In genomic region chr10:77267027-77267426, GRCm38 (mm10) we compare ENCODE assay signal across 24 mouse cellular contexts. TPM values are rescaled to one million over a fixed set of nuclear protein-coding genes. Genes with fewer than 3 reads are reported as not detected.
DNase-seq lines count a peak whose midpoint lies in the region; ATAC-seq and TF ChIP-seq lines count a peak whose summit lies in the region.
"Had no signal": no experiment of that assay in that cellular context is flagged by ENCODE, and none has a peak within 500 bp of the region (broad histone marks: within the 10 kb centered on the region; RNA-seq: fewer than 3 reads in every experiment).

No protein-coding gene starts in this region.

- TF ChIP-seq CTCF in bone marrow macrophage, adult 2 months (IDR thresholded peaks at IDR 0.05; ENCODE audit: low read depth, low read length), result no peak

- H3K4me3 ChIP-seq in midbrain, embryonic 11.5 days (ENCODE audit: low read depth, low read length), result no peak overlapping the region
- no peak overlapping the region for H3K4me3 ChIP-seq in midbrain, embryonic 15.5 days
- no peak overlapping the region for H3K4me3 ChIP-seq in bone marrow macrophage, adult 2 months (ENCODE audit: insufficient read depth, low read length)
- no peak overlapping the region for H3K4me3 ChIP-seq in macrophage (ENCODE audit: inconsistent target)
- H3K4me3 ChIP-seq: embryonic facial prominence, embryonic 13.5 days; erythroblast, embryonic 14.5 days; gastrocnemius, adult 2 months; intestine, embryonic 15.5 days; left cerebral cortex, adult 2 months; lung, embryonic 15.5 days had no signal

- H3K79me2 ChIP-seq in macrophage (ENCODE audit: inconsistent target), result peaks cover 8% of the 10 kb centered on the region; the same call in 1 of the 2 replicates

- intact Hi-C loops in gastrocnemius, postnatal 36 days (cut with DNase I), result no loop called here

- H3K9me3 ChIP-seq in midbrain, embryonic 11.5 days (ENCODE audit: control insufficient read depth, low read length), result no peaks in the 10 kb centered on the region
- no peaks in the 10 kb centered on the region for H3K9me3 ChIP-seq in midbrain, embryonic 15.5 days
- H3K9me3 ChIP-seq: embryonic facial prominence, embryonic 13.5 days; intestine, embryonic 15.5 days; lung, embryonic 15.5 days had no signal

- no peak overlapping the region for H3K27ac ChIP-seq in midbrain, embryonic 11.5 days (ENCODE audit: low read depth, low read length)
- no peak overlapping the region for H3K27ac ChIP-seq in midbrain, embryonic 15.5 days
- H3K27ac ChIP-seq in bone marrow macrophage, adult 2 months (ENCODE audit: insufficient read depth, low read depth, low read length), result peak overlapping the region; percentile 84
- H3K27ac ChIP-seq in macrophage, result peak overlapping the region; percentile 88
- H3K27ac ChIP-seq: embryonic facial prominence, embryonic 13.5 days; gastrocnemius, adult 2 months; hindbrain, postnatal 0 days; intestine, embryonic 15.5 days; left cerebral cortex, adult 2 months; liver, embryonic 14.5 days; lung, embryonic 15.5 days had no signal

- WGBS in midbrain, embryonic 11.5 days, result 90% methylated on average over 14 of the region's 14 CpGs
- 95% methylated on average over 14 of the region's 14 CpGs for WGBS in midbrain, embryonic 15.5 days
- WGBS in macrophage (ENCODE audit: missing documents), result 71% methylated on average over 13 of the region's 14 CpGs

- no peaks in the 10 kb centered on the region for H3K27me3 ChIP-seq in midbrain, embryonic 11.5 days (ENCODE audit: control insufficient read depth, insufficient read depth, low read length)
- no peaks in the 10 kb centered on the region for H3K27me3 ChIP-seq in midbrain, embryonic 15.5 days (replicated peaks)
- H3K27me3 ChIP-seq: embryonic facial prominence, embryonic 13.5 days; intestine, embryonic 15.5 days; lung, embryonic 15.5 days had no signal

- no peak for TF ChIP-seq POLR2A in bone marrow macrophage, adult 2 months (IDR thresholded peaks at IDR 0.05; ENCODE audit: borderline replicate concordance, low read depth, low read length)

- H3K4me2 ChIP-seq in midbrain, embryonic 11.5 days, result no peak overlapping the region
- H3K4me2 ChIP-seq in midbrain, embryonic 15.5 days, result no peak overlapping the region
- H3K4me2 ChIP-seq: embryonic facial prominence, embryonic 13.5 days; intestine, embryonic 15.5 days; lung, embryonic 15.5 days had no signal

- H3K36me3 ChIP-seq in midbrain, embryonic 11.5 days (ENCODE audit: control insufficient read depth, insufficient read depth, low read length), result peaks cover 32% of the 10 kb centered on the region
- peaks cover 34% of the 10 kb centered on the region for H3K36me3 ChIP-seq in midbrain, embryonic 15.5 days (replicated peaks)
- H3K36me3 ChIP-seq in macrophage (ENCODE audit: inconsistent target), result peaks cover 69% of the 10 kb centered on the region

- H3K4me1 ChIP-seq in midbrain, embryonic 11.5 days (ENCODE audit: control insufficient read depth, insufficient read depth, low read length), result no peaks in the 10 kb centered on the region
- H3K4me1 ChIP-seq in midbrain, embryonic 15.5 days, result no peaks in the 10 kb centered on the region
- peaks cover 44% of the 10 kb centered on the region for H3K4me1 ChIP-seq in bone marrow macrophage, adult 2 months (ENCODE audit: control insufficient read depth, insufficient read depth, low read length)
- H3K4me1 ChIP-seq: embryonic facial prominence, embryonic 13.5 days; lung, embryonic 15.5 days had no signal

- no peak for ATAC-seq in midbrain, embryonic 11.5 days (ENCODE audit: low FRiP score)
- ATAC-seq in midbrain, embryonic 15.5 days (replicated peaks), result no peak
- no peak for ATAC-seq in erythroblast, adult 5-6 weeks (replicated peaks; ENCODE audit: low FRiP score, poor library complexity, severe bottlenecking)
- ATAC-seq: forebrain, embryonic 16.5 days; hindbrain, postnatal 0 days; intestine, embryonic 15.5 days had no signal

- H3K9ac ChIP-seq in midbrain, embryonic 11.5 days (ENCODE audit: low read length), result no peak overlapping the region
- no peak overlapping the region for H3K9ac ChIP-seq in midbrain, embryonic 15.5 days
- H3K9ac ChIP-seq: embryonic facial prominence, embryonic 13.5 days; intestine, embryonic 15.5 days; liver, embryonic 14.5 days; lung, embryonic 15.5 days had no signal

- peak; percentile 2 for DNase-seq in midbrain, embryonic 11.5 days (ENCODE audit: low spot score, missing footprints)
- DNase-seq in gastrocnemius, postnatal 25 days, result no peak
- DNase-seq in gastrocnemius, postnatal 36 days, result no peak
- DNase-seq: B cell, adult 2 months; cerebellum, adult 8-10 months; cerebellum, postnatal 25 days; embryo, embryonic 11 days; kidney, adult 8-10 months; midbrain, embryonic 14.5 days; thymus, adult 2 months; thymus, postnatal 36 days had no signal

RNA-seq across cellular contexts. Expression of gene Pofut2, which starts 8.0 kb away (rescaled TPM):
- polyA plus RNA-seq in midbrain, embryonic 11.5 days (2014; fragmentation: Nextera tagmentation; extraction: Ambion mirVana), result 63.6 and 69.7 TPM in 2 replicates
- 58.0 and 59.2 TPM in 2 replicates for polyA plus RNA-seq in midbrain, embryonic 15.5 days (2015; fragmentation: Nextera tagmentation; extraction: Ambion mirVana)
- 43.9 and 44.5 TPM in 2 replicates for polyA plus RNA-seq in bone marrow macrophage, adult 2 months (2012; ENCODE audit: insufficient read depth, insufficient read length, missing spikeins)
- 100 to 1,000 TPM in 9 of 26 experiments, 10 to 100 TPM in 17; 27.2 to 323 (median 74.2) TPM for total RNA-seq in macrophage (2018; cell fraction: chromatin; rRNA removed)
- total RNA-seq in macrophage (2018; cell fraction: cytosol; rRNA removed), result 10 to 100 TPM; 30.4 to 85.8 (median 50.3) TPM
- 100 to 1,000 TPM in 5 of 26 experiments, 10 to 100 TPM in 21; 37.1 to 164 (median 63.5) TPM for total RNA-seq in macrophage (2018; cell fraction: nucleus; rRNA removed)
- polyA plus RNA-seq in macrophage (2018), result 44.9 to 65.4 TPM (median 49.4 TPM) in 3 replicates
- total RNA-seq in gastrocnemius, postnatal 25 days (2021), result 10 to 100 TPM; 24.2 TPM
- total RNA-seq in erythroblast, adult 5-6 weeks (2015; ENCODE audit: low replicate concordance), result 0.77 and 2.9 TPM in 2 replicates
- 2.0 and 3.4 TPM in 2 replicates for total RNA-seq in erythroblast, adult 5-6 weeks (2017; ENCODE audit: low replicate concordance)
- total RNA-seq in gastrocnemius, postnatal 36 days (2021), result 10 to 100 TPM; 19.9 to 23.2 TPM

Comparison
In these comparisons a context has a peak if more than half of its experiments do, and no peak if none do; other contexts are left out.
1. H3K27ac ChIP-seq: peak in bone marrow macrophage, adult 2 months (single experiment) and macrophage (single experiment); none in midbrain, embryonic 11.5 days (single experiment) and midbrain, embryonic 15.5 days (single experiment).